Mouse (Mus musculus) heart, adult 2 months (tissue): ENCODE results near the gene Rab11fip4. TPM values are rescaled to one million over a fixed set of nuclear protein-coding genes. Genes with fewer than 3 reads are reported as not detected.

Source experiments
- DNase-seq, 2 experiments: peaks; one replicate each; pipeline ENCODE4 v3.0.0; 2021
- H3K27ac ChIP-seq: fragments of 200-600 bp; 2 replicates; pipeline ENCODE4 v1.8.1; 2022
- H3K27me3 ChIP-seq: fragments of 200-500 bp; 2 replicates; pipeline ENCODE4 v1.6.1; 2012; ENCODE audit warnings: mild to moderate bottlenecking, low read length, inconsistent platforms, mixed read lengths; ENCODE audit not compliant: control insufficient read depth, insufficient read depth
- H3K36me3 ChIP-seq: fragments of 200-500 bp; 2 replicates; pipeline ENCODE4 v1.6.1; 2012; ENCODE audit warnings: low read length, inconsistent platforms; ENCODE audit not compliant: control insufficient read depth, insufficient read depth
- H3K4me1 ChIP-seq: fragments of 200-500 bp; 2 replicates; pipeline ENCODE4 v1.6.1; 2011; ENCODE audit warnings: low read length; ENCODE audit not compliant: control insufficient read depth, insufficient read depth
- H3K4me3 ChIP-seq: fragments of 200-600 bp; 2 replicates; pipeline ENCODE4 v1.8.1; 2022
- H3K79me2 ChIP-seq: fragments of 200-500 bp; replicated peaks from 2 replicates; pipeline ENCODE4 v1.6.1; 2012; ENCODE audit warnings: mild to moderate bottlenecking, inconsistent platforms, low read length, moderate library complexity, mixed read lengths; ENCODE audit not compliant: control insufficient read depth, insufficient read depth
- H3K9ac ChIP-seq: fragments of 200-500 bp; 2 replicates; pipeline ENCODE4 v1.6.1; 2012; ENCODE audit warnings: low read depth, mild to moderate bottlenecking, control low read depth, inconsistent platforms, low read length, mixed read lengths
- CTCF ChIP-seq: fragments of 200-600 bp; IDR thresholded peaks from 2 replicates; pipeline ENCODE4 v1.8.1; 2022; ENCODE audit warnings: antibody characterized with exemption, mild to moderate bottlenecking, moderate library complexity
- EP300 ChIP-seq: fragments of 200-500 bp; IDR thresholded peaks from 2 replicates; pipeline ENCODE4 v1.6.1; 2011; ENCODE audit warnings: low read depth, low read length, control low read depth; ENCODE audit not compliant: insufficient read depth
- POLR2A ChIP-seq: fragments of 200-500 bp; IDR thresholded peaks from 2 replicates; pipeline ENCODE4 v1.6.1; 2011; ENCODE audit warnings: mild to moderate bottlenecking, low read depth, low read length, control low read depth; ENCODE audit not compliant: insufficient read depth
- WGBS: fragments of 180-500 bp; shearing (Covaris S2); methylation state at CpG from one replicate; pipeline ENCODE4 v1.1.7; 2018; 5-methylcytosine and 5-hydroxymethylcytosine counted together
- intact Hi-C: fragments of 180-260 bp; cut with DNase I; formaldehyde crosslinking; loops from one replicate; pipeline ENCODE4 v1.15.1; 2025
- polyA plus RNA-seq: library from polyadenylated mRNA; depleted of rRNA; stranded (reverse); fragments of >200 nt; gene quantifications from 2 replicates; pipeline ENCODE4 v1.2.3, GENCODE M21; 2012
- total RNA-seq, 2 experiments: library from RNA; stranded (reverse); gene quantifications; 2 replicates each; pipeline ENCODE4 v1.2.3; 2021

The Rab11fip4 gene
- total and polyA plus RNA-seq, 3 experiments: 0.11 to 0.66 (median 0.26) TPM

- Histone ChIP-seq H3K27ac (no peak overlapping the region), H3K36me3 (no peaks in the 10 kb centered on the region), H3K4me3 (no peak overlapping the region), H3K79me2 (no peaks in the 10 kb centered on the region), H3K9ac (no peak overlapping the region), H3K4me1 (peaks cover 1% of the 10 kb centered on the region; the same call in 1 of the 2 replicates), H3K27me3 (no peaks in the 10 kb centered on the region)
- intact Hi-C loops: no loop called here
- 50% methylated on average over 7 of the region's 7 CpGs for WGBS
- DNase-seq: peak; percentile 45 to 52
- no peak for TF ChIP-seq CTCF
- no peak for TF ChIP-seq POLR2A
- TF ChIP-seq EP300: no peak
Observed at GRCm38 (mm10) chr11:79674632-79675031, 83.6 kb downstream of the Rab11fip4 start.

GRCm38 (mm10) chr11:79675285-79675684 is 84.3 kb downstream of the Rab11fip4 start:
- intact Hi-C loops: no loop called here
- peaks cover 1% of the 10 kb centered on the region; the same call in 1 of the 2 replicates for H3K4me1 ChIP-seq
- H3K36me3 ChIP-seq: no peaks in the 10 kb centered on the region
- no peaks in the 10 kb centered on the region for H3K27me3 ChIP-seq
- H3K27ac ChIP-seq: no peak overlapping the region
- no peak for TF ChIP-seq CTCF
- no peak for TF ChIP-seq EP300
- TF ChIP-seq POLR2A: no peak
- DNase-seq: no peak
- no peak overlapping the region for H3K4me3 ChIP-seq
- WGBS: 72% methylated on average over 12 of the region's 12 CpGs
- H3K79me2 ChIP-seq: no peaks in the 10 kb centered on the region
- no peak overlapping the region for H3K9ac ChIP-seq

GRCm38 (mm10) chr11:79675994-79676393 is 85.0 kb downstream of the Rab11fip4 start:
- 77% methylated on average over 6 of the region's 6 CpGs for WGBS
- H3K36me3 ChIP-seq: no peaks in the 10 kb centered on the region
- no peak for TF ChIP-seq EP300
- TF ChIP-seq POLR2A: no peak
- no peak for TF ChIP-seq CTCF
- no peak overlapping the region for H3K9ac ChIP-seq
- H3K4me1 ChIP-seq: peaks cover 1% of the 10 kb centered on the region; the same call in 1 of the 2 replicates
- no peaks in the 10 kb centered on the region for H3K27me3 ChIP-seq
- H3K4me3 ChIP-seq: no peak overlapping the region
- no peak for DNase-seq
- no peak overlapping the region for H3K27ac ChIP-seq
- intact Hi-C loops: no loop called here
- no peaks in the 10 kb centered on the region for H3K79me2 ChIP-seq

GRCm38 (mm10) chr11:79676483-79676967 is 85.5 kb downstream of the Rab11fip4 start:
- TF ChIP-seq POLR2A (no peak), EP300 (no peak), CTCF (no peak)
- Histone ChIP-seq H3K9ac (no peak overlapping the region), H3K4me1 (peaks cover 1% of the 10 kb centered on the region; the same call in 1 of the 2 replicates), H3K79me2 (no peaks in the 10 kb centered on the region), H3K27me3 (no peaks in the 10 kb centered on the region), H3K4me3 (no peak overlapping the region), H3K36me3 (no peaks in the 10 kb centered on the region), H3K27ac (no peak overlapping the region)
- 86% methylated on average over 2 of the region's 2 CpGs for WGBS
- no peak for DNase-seq
- intact Hi-C loops: no loop called here

DNA sequence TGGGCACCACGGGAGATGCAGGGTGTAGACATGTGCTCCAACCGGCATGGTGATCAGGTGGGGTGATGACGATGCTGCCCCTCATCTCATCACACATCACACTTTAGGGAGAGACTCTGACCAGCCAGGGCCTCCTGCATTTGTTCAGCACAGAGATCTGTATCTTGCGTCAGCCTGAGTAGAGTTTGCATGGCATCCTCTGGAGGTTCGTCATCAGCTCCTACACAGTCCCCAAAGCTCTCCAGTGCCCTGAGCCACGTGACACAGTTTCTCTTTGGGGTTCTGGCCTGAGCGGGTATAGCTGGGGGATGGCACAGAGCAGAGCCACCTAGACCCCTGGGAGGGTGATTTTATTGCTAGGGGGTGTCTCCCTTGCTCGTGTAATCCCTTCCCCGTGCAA is 86.4 kb downstream of the Rab11fip4 start:
- WGBS: 84% methylated on average over 9 of the region's 9 CpGs
- intact Hi-C loops: no loop called here
- H3K4me1 ChIP-seq: peaks cover 1% of the 10 kb centered on the region; the same call in 1 of the 2 replicates
- H3K36me3 ChIP-seq: no peaks in the 10 kb centered on the region
- H3K79me2 ChIP-seq: no peaks in the 10 kb centered on the region
- no peak overlapping the region for H3K4me3 ChIP-seq
- DNase-seq: no peak
- no peak for TF ChIP-seq CTCF
- TF ChIP-seq EP300: no peak
- no peak for TF ChIP-seq POLR2A
- no peak overlapping the region for H3K27ac ChIP-seq
- no peaks in the 10 kb centered on the region for H3K27me3 ChIP-seq
- no peak overlapping the region for H3K9ac ChIP-seq

- peaks cover 1% of the 10 kb centered on the region; the same call in 1 of the 2 replicates for H3K4me1 ChIP-seq
- no peak overlapping the region for H3K27ac ChIP-seq
- no peak for TF ChIP-seq POLR2A
- no peak for TF ChIP-seq EP300
- TF ChIP-seq CTCF: no peak
- no peak overlapping the region for H3K9ac ChIP-seq
- intact Hi-C loops: no loop called here
- H3K36me3 ChIP-seq: no peaks in the 10 kb centered on the region
- H3K27me3 ChIP-seq: no peaks in the 10 kb centered on the region
- no peaks in the 10 kb centered on the region for H3K79me2 ChIP-seq
- no peak overlapping the region for H3K4me3 ChIP-seq
- 76% methylated on average over 20 of the region's 20 CpGs for WGBS
- no peak for DNase-seq
Observed at GRCm38 (mm10) chr11:79678363-79679153, 87.5 kb downstream of the Rab11fip4 start.
